Mouse (Mus musculus) CH12.LX (cell line): ENCODE results near the gene Phb2.
A peak's percentile ranks its signal among the peaks of the same experiment; 100 is the strongest.

Experiments
- CTCF ChIP-seq, 2 experiments: IDR thresholded peaks in 1 of 2; conservative IDR thresholded peaks in 1 of 2; 2 replicates each; pipeline ENCODE4 v1.5.1; 2011 to 2012; ENCODE audit warnings: low read depth in 2 of 2, low read length in 2 of 2, improper control_type of control experiment in 1 of 2, inconsistent platforms in 1 of 2, mild to moderate bottlenecking in 1 of 2, moderate library complexity in 1 of 2
- IRF4 ChIP-seq: IDR thresholded peaks from 2 replicates; pipeline ENCODE4 v1.6.1; 2014; ENCODE audit warnings: low read depth, mild to moderate bottlenecking, inconsistent platforms, low read length, improper control_type of control experiment
- MAZ ChIP-seq: IDR thresholded peaks from 2 replicates; pipeline ENCODE4 v1.6.1; 2012; ENCODE audit warnings: low read depth, mild to moderate bottlenecking, inconsistent platforms, low read length, improper control_type of control experiment, moderate library complexity
- MYC ChIP-seq: IDR thresholded peaks from 2 replicates; pipeline ENCODE4 v1.6.1; 2011; ENCODE audit warnings: low read depth, mild to moderate bottlenecking, improper control_type of control experiment, low read length
- NELFE ChIP-seq: IDR thresholded peaks from 2 replicates; pipeline ENCODE4 v1.6.1; 2011; ENCODE audit warnings: low read depth, low read length, improper control_type of control experiment
- USF1 ChIP-seq: IDR thresholded peaks from 2 replicates; pipeline ENCODE4 v1.6.1; 2014; ENCODE audit warnings: low read depth, mild to moderate bottlenecking, inconsistent platforms, low read length, improper control_type of control experiment
- ZC3H11A ChIP-seq: IDR thresholded peaks from 2 replicates; pipeline ENCODE4 v1.6.1; 2012; ENCODE audit warnings: low read depth, mild to moderate bottlenecking, inconsistent platforms, low read length, improper control_type of control experiment
- ZNF384 ChIP-seq: IDR thresholded peaks from 2 replicates; pipeline ENCODE4 v1.6.1; 2012; ENCODE audit warnings: low read depth, low read length, improper control_type of control experiment, inconsistent platforms

GRCm38 (mm10) chr6:124722876-124723473 is 10.8 kb downstream of the Phb2 start:
- TF ChIP-seq ZNF384 (peak; percentile 90), NELFE (no peak), MAZ (no peak), ZC3H11A (no peak), IRF4 (no peak), CTCF (conservative IDR thresholded peaks at IDR 0.05 in 1 of 2, IDR thresholded peaks at IDR 0.05 in 1 of 2; ENCODE audit: low read depth in 2 of 2, low read length in 2 of 2) (peak in 1 of 2 experiments; percentile 26; a peak in 1 of 4 replicates), USF1 (no peak), MYC (no peak)
